Mouse (Mus musculus) liver, embryonic 13.5 days (tissue): ENCODE measurements around the gene Lime1. TPM values are rescaled to one million over a fixed set of nuclear protein-coding genes. Genes with fewer than 3 reads are reported as not detected.

ENCODE experiments used
- ATAC-seq: fragments of 200-750 bp; cut with Nextera tagmentation; 2 replicates; pipeline ENCODE4 v1.8.0; 2017; ENCODE audit warnings: low read depth, mild to moderate bottlenecking, moderate number of reproducible peaks, moderate library complexity
- DNase-seq: peaks from one replicate; pipeline ENCODE4 v3.0.0; 2022
- H3K27ac ChIP-seq: fragments of 300-500 bp; sonication (generic); 2 replicates; pipeline ENCODE4 v1.5.1; 2015; ENCODE audit warnings: moderate library complexity, mild to moderate bottlenecking, inconsistent platforms
- H3K27me3 ChIP-seq: fragments of 300-500 bp; sonication (generic); 2 replicates; pipeline ENCODE4 v1.6.1; 2015; ENCODE audit warnings: mild to moderate bottlenecking, inconsistent platforms
- H3K36me3 ChIP-seq: fragments of 300-500 bp; sonication (generic); 2 replicates; pipeline ENCODE4 v1.6.1; 2015; ENCODE audit warnings: mild to moderate bottlenecking, inconsistent platforms
- H3K4me1 ChIP-seq: fragments of 300-500 bp; sonication (generic); replicated peaks from 2 replicates; pipeline ENCODE4 v1.6.1; 2015; ENCODE audit warnings: inconsistent platforms
- H3K4me2 ChIP-seq: fragments of 300-500 bp; sonication (generic); 2 replicates; pipeline ENCODE4 v1.6.1; 2015; ENCODE audit warnings: inconsistent platforms, mild to moderate bottlenecking, moderate library complexity
- H3K4me3 ChIP-seq: fragments of 300-500 bp; sonication (generic); replicated peaks from 2 replicates; pipeline ENCODE4 v1.5.1; 2015; ENCODE audit warnings: mild to moderate bottlenecking, inconsistent platforms
- H3K9ac ChIP-seq: fragments of 300-500 bp; sonication (generic); 2 replicates; pipeline ENCODE4 v1.6.1; 2015; ENCODE audit warnings: mild to moderate bottlenecking, inconsistent platforms
- H3K9me3 ChIP-seq: fragments of 300-500 bp; sonication (generic); replicated peaks from 2 replicates; pipeline ENCODE4 v1.6.1; 2016; ENCODE audit warnings: inconsistent platforms
- WGBS: fragments of 180-500 bp; shearing (Covaris S2); methylation state at CpG from one replicate; pipeline ENCODE4 v1.1.7; 2015; ENCODE audit not compliant: insufficient replicate concordance; 5-methylcytosine and 5-hydroxymethylcytosine counted together
- polyA plus RNA-seq: library from polyadenylated mRNA; unstranded; fragments of >200 nt; fragmentation: Nextera tagmentation; extraction: Ambion mirVana; gene quantifications from 2 replicates; pipeline ENCODE4 v1.2.1, GENCODE M21; 2015

Lime1 gene
- polyA plus RNA-seq, 1 experiment from 2014 or later, result 5.1 TPM

DNA sequence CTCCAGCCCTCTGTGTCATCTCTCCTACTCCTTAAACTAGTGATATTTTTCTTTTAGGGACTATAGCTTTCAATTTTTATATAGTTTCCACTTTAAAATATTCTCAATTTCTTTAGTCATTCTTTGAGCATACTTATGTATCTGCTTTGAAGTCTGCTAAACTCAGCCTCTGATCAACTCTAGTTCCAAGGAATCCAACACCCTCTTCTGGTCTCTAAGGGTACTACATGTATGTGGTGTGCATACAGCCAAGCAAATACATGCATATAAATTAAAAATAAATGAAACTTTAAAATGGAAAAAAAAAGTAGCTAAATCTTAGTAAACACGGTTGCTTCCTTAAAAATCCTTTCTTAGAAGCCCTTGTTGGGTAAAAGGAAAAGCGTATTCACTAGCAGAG is 4.1 kb upstream of the Lime1 start:
- H3K36me3 ChIP-seq, result peaks cover 36% of the 10 kb centered on the region
- ATAC-seq (no peak), DNase-seq (no peak)
- no peak overlapping the region for H3K4me2 ChIP-seq
- no peak overlapping the region for H3K4me3 ChIP-seq
- WGBS, result 78% methylated on average over 2 of the region's 2 CpGs
- no peak overlapping the region for H3K27ac ChIP-seq
- H3K9me3 ChIP-seq, result no peaks in the 10 kb centered on the region
- H3K9ac ChIP-seq, result no peak overlapping the region
- peaks cover 30% of the 10 kb centered on the region for H3K4me1 ChIP-seq
- no peaks in the 10 kb centered on the region for H3K27me3 ChIP-seq

DNA sequence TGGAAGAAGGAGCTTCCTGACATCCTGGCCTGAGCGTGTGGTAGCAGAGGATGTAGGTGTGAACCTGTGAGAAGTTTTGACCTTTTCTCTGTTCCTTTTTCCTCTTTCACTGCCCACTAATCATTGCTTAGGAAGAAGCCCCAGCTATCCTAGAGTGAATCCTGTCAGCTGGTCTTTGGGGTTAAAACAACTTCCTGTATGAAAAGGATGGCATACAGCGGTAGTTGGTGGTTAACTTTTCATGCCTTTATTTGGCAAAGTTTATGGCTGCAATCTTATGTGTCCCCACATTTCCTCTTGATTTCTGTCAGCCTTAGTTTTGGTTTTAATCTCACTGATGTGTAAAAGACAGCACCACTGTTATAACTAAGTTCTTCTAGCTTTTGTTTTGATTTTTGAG is 2.6 kb upstream of the Lime1 start:
- DNase-seq (no peak), ATAC-seq (no peak)
- H3K36me3 ChIP-seq, result peaks cover 41% of the 10 kb centered on the region
- H3K27me3 ChIP-seq, result no peaks in the 10 kb centered on the region
- H3K4me2 ChIP-seq, result no peak overlapping the region
- no peak overlapping the region for H3K27ac ChIP-seq
- no peaks in the 10 kb centered on the region for H3K9me3 ChIP-seq
- WGBS, result 44% methylated on average over 2 of the region's 2 CpGs
- H3K4me1 ChIP-seq, result peaks cover 30% of the 10 kb centered on the region
- no peak overlapping the region for H3K4me3 ChIP-seq
- H3K9ac ChIP-seq, result no peak overlapping the region

DNA sequence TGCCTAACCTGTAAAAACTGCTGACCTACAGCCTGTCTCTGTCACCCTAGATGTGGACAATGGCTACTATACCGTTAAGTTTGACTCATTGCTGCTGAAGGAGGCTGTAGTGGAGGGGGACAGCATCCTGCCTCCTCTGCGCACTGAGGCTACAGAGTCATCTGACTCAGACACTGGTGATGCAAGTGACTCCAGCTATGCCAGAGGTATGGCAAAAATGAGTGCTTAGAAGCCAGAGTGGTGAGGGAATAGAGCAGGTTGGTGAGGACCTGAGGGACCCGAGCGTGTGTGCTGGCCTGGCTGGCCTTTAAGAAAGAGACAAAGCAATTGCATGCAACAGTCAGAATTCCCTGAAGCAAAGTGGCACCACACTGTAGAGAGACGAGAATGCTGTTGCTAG is 1.2 kb upstream of the Lime1 start:
- 81% methylated on average over 5 of the region's 5 CpGs for WGBS
- Histone ChIP-seq H3K27ac (no peak overlapping the region), H3K36me3 (peaks cover 56% of the 10 kb centered on the region)

DNA sequence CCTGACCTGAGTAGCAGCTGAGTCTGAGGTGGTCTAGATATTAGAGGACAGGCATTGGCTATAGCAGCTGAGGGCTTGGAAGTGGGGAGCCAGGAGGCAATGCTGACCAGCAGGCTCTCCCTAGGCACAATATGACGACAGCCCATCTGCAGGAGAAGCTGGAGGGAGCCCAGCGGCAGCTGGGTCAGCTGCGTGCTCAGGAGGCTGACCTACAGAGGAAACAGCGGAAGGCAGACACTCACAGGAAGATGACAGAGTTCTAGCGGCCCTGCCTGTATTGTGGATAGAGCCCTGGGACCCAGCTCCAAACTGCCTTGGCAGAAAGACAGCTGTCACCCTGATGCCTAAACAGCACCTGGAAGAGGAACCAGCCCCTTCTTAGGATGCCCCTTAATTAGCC is 373 bp downstream of the Lime1 start:
- no peak for ATAC-seq
- Histone ChIP-seq H3K4me2 (no peak overlapping the region), H3K27me3 (no peaks in the 10 kb centered on the region), H3K36me3 (peaks cover 69% of the 10 kb centered on the region), H3K9me3 (no peaks in the 10 kb centered on the region), H3K4me3 (no peak overlapping the region), H3K4me1 (peaks cover 15% of the 10 kb centered on the region), H3K9ac (no peak overlapping the region), H3K27ac (no peak overlapping the region)
- WGBS, result 87% methylated on average over 5 of the region's 5 CpGs
- DNase-seq, result no peak

More for the DNA sequence above, 1.2 kb upstream of the Lime1 start:
- ATAC-seq, result no peak
- H3K4me2 ChIP-seq, result no peak overlapping the region
- H3K9ac ChIP-seq, result no peak overlapping the region
- H3K4me3 ChIP-seq, result no peak overlapping the region
- H3K9me3 ChIP-seq, result no peaks in the 10 kb centered on the region
- peaks cover 22% of the 10 kb centered on the region for H3K4me1 ChIP-seq
- no peak for DNase-seq
- no peaks in the 10 kb centered on the region for H3K27me3 ChIP-seq

DNA sequence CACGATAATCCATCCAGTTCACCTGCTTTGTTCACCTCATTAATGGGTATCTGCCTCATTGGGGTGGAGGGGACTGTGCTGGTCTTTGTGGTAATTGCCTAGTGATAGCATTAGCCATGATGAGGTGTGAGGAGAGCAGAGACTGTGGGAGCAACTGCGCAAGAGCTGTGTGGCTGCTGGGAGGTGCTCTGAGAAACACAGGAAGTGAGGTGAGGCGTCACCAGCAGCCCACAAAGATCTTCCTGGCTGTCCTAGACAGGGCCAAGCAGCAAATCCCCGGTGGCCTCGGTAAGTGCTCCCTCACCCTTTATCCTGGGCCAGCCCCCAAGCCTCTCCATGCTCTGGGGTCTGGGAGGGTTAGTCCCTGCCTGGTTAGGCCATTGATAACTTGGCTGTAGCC is 1.2 kb downstream of the Lime1 start:
- H3K9ac ChIP-seq, result no peak overlapping the region
- no peak overlapping the region for H3K4me3 ChIP-seq
- H3K4me1 ChIP-seq, result peaks cover 15% of the 10 kb centered on the region
- H3K27ac ChIP-seq, result no peak overlapping the region
- 62% methylated on average over 5 of the region's 5 CpGs for WGBS
- H3K36me3 ChIP-seq, result peaks cover 76% of the 10 kb centered on the region
- no peaks in the 10 kb centered on the region for H3K9me3 ChIP-seq
- no peak overlapping the region for H3K4me2 ChIP-seq
- H3K27me3 ChIP-seq, result no peaks in the 10 kb centered on the region
- DNase-seq, result no peak
- no peak for ATAC-seq

DNA sequence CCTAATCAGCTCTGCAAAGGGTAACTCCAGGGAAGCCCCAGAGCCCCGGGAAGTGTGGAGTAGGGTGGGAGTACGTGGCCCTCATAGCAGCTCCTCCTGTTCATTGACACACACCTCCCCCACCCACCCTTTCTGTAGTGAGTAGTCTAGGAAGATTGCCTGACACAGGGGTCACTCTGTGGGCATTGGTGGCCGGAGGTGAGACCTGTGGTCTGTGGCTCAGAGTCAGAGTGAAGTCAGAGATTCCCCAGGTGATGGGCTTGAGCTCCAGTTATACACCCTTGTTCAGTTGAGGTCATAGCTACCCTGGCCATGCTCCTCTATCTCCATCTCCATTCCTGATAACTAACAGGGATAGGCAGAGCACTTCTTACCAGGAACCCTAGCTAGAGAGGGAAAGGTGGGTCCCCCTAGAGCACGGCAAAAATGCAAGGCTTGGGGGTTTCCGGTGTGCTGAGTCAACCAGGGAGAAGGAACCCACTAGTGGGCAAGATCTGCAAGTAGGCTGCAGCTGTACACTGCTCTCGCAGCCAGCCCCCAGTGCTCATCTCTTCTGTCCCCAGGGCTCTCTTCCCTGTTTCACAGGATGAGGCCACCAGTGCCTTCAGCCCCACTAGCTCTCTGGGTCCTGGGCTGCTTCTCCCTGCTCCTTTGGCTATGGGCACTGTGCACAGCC is 1.9 kb downstream of the Lime1 start:
- ATAC-seq (no peak), DNase-seq (no peak)
- peaks cover 82% of the 10 kb centered on the region for H3K36me3 ChIP-seq
- no peak overlapping the region for H3K4me2 ChIP-seq
- H3K27me3 ChIP-seq, result no peaks in the 10 kb centered on the region
- H3K27ac ChIP-seq, result no peak overlapping the region
- peaks cover 8% of the 10 kb centered on the region for H3K4me1 ChIP-seq
- no peak overlapping the region for H3K4me3 ChIP-seq
- H3K9ac ChIP-seq, result no peak overlapping the region
- no peaks in the 10 kb centered on the region for H3K9me3 ChIP-seq
- 72% methylated on average over 6 of the region's 6 CpGs for WGBS

DNA sequence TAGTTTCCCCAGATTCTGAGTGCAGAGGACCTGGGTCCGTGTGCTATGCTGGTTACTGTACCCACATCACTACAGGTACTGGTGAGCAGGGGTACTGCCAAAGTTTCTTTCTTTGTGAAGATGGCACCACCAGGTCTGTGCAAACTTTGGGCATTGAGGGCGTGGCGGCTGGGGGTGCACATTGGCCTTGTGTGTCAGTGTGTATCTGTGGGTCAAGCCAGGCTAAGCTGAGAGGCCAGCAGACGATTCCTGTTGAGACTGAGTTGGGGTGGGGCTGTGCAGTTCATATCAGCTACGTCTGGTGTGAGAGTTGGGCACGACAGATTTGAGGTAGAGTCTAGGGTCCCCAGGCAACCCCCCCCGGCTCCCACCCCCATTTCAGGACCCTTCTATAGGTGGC is 4.6 kb downstream of the Lime1 start:
- Histone ChIP-seq H3K36me3 (peaks cover 82% of the 10 kb centered on the region), H3K9ac (no peak overlapping the region), H3K27ac (no peak overlapping the region), H3K4me1 (no peaks in the 10 kb centered on the region), H3K4me3 (no peak overlapping the region), H3K9me3 (no peaks in the 10 kb centered on the region), H3K4me2 (no peak overlapping the region), H3K27me3 (no peaks in the 10 kb centered on the region)
- DNase-seq (no peak), ATAC-seq (no peak)
- WGBS, result 64% methylated on average over 7 of the region's 7 CpGs

DNA sequence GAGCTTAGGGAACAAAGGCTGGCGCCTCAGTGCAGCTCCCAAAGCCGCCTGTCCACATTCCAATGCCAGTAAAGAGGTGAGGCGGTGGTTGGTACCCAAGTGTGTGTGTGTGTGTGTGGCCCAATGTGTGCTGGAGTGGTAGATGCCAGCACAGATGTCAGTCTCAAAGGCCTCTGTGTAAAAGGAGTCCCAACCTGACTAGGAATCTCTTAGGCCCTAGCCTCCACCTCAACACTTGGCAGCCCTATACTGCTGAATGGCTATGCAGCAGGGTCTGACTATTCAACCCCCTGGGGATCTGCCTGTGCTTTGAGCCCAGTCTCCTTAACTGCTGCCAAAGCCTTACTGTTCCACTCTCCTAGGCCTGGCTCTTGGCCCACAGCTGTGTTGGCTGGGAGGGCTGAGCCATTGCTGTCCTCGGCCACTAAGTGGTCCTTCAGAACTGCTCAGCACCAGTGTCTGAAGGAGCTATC is 5.1 kb downstream of the Lime1 start:
- no peak overlapping the region for H3K4me2 ChIP-seq
- no peaks in the 10 kb centered on the region for H3K27me3 ChIP-seq
- no peak for ATAC-seq
- H3K36me3 ChIP-seq, result peaks cover 77% of the 10 kb centered on the region
- H3K9me3 ChIP-seq, result no peaks in the 10 kb centered on the region
- DNase-seq, result no peak
- no peak overlapping the region for H3K4me3 ChIP-seq
- 77% methylated on average over 4 of the region's 4 CpGs for WGBS
- H3K4me1 ChIP-seq, result no peaks in the 10 kb centered on the region
- no peak overlapping the region for H3K27ac ChIP-seq
- H3K9ac ChIP-seq, result no peak overlapping the region

DNA sequence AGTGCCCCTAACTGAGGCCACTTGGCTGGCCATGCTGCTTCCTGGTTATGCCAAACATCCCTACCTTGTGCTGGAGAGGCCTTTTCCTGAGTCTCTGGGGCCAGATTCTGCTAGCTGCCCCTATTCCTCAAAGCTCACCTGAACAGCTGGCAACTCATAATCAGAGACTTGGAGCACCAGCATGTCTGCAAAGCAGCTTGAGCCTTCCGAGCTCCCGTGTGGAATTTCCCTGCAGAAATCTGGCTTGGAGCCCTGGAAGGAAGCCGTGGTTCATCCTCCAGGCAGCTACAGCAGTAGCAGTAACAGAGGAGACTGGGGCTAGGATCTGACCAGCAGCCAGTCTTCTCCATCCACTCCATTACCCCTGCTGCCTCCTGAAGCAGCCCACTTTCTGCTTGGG is 6.0 kb downstream of the Lime1 start:
- WGBS, result 74% methylated on average over 3 of the region's 3 CpGs
- Histone ChIP-seq H3K27me3 (no peaks in the 10 kb centered on the region), H3K36me3 (peaks cover 76% of the 10 kb centered on the region), H3K9me3 (no peaks in the 10 kb centered on the region), H3K4me1 (no peaks in the 10 kb centered on the region), H3K4me3 (no peak overlapping the region), H3K27ac (no peak overlapping the region), H3K4me2 (no peak overlapping the region), H3K9ac (no peak overlapping the region)
- DNase-seq (no peak), ATAC-seq (no peak)

DNA sequence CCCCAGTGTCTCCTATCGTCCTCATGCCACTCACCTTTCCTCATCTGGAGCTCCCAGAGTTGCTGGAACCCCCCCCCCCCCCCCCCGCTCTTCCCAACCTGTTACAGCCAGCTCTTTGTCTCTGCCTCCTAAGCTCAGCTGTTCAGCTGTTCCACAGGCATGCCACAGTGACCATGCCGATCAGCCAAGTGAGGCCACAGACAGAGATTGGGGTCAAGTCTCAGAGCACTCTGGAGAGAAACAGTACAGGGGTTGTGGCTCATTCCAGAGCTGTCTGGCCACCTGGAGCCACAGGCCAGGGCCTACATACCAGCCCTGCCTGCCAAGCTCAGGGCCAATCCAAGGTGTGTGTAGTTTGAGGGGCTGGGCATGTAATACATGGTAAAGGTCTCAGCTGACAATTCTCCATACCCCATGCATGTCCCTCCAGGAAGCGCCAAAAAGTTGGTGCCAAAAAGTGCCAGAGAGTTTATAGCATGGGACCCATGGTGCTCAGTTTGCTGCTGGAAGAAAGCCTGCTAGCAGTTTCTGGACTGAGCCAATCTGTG is 6.9 kb downstream of the Lime1 start:
- no peak for DNase-seq
- 75% methylated on average over 3 of the region's 4 CpGs for WGBS
- peaks cover 75% of the 10 kb centered on the region for H3K36me3 ChIP-seq
- no peak overlapping the region for H3K9ac ChIP-seq
- no peak overlapping the region for H3K4me2 ChIP-seq
- no peak for ATAC-seq
- H3K4me1 ChIP-seq, result no peaks in the 10 kb centered on the region
- H3K4me3 ChIP-seq, result no peak overlapping the region
- no peaks in the 10 kb centered on the region for H3K27me3 ChIP-seq
- no peaks in the 10 kb centered on the region for H3K9me3 ChIP-seq
- no peak overlapping the region for H3K27ac ChIP-seq

DNA sequence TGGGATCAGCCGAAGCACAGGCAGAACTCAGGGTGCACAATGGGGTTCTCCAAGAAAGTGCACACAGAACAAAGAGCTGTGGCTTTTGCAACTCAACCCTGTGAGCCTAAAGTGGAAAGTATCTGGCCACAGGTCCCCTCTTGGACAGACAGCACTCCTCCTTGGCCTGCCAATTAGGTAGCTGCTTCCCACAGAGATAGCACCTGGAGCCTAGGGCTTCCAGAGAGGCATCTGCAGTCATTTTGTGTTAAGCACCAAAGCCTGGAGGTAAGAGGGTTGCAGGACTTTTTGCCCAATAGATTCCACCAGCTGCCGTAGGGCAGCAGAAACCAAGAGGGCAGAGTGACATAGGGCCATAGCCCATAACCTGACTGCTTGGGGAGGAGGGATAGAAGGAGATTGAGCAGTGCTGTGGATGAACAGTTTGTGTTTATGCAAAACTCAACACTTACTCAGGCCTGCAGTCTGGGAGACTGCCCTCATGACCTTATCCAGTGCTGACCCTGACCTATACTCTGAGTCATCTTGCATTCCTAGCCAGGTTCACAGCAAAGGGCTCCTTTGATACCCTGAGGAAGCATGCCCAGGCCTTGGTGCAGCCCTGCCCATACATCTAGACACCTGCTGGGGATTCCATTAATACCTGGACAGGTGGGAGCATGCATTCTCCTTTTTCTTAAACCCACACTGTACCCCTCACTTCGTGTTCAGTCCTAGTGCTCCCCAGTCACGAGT is 10.4 kb downstream of the Lime1 start:
- no peak overlapping the region for H3K9ac ChIP-seq
- H3K4me1 ChIP-seq, result no peaks in the 10 kb centered on the region
- H3K27me3 ChIP-seq, result no peaks in the 10 kb centered on the region
- H3K36me3 ChIP-seq, result peaks cover 72% of the 10 kb centered on the region
- no peak overlapping the region for H3K4me2 ChIP-seq
- ATAC-seq, result no peak
- WGBS, result 69% methylated on average over 4 of the region's 4 CpGs
- H3K4me3 ChIP-seq, result no peak overlapping the region
- H3K9me3 ChIP-seq, result no peaks in the 10 kb centered on the region
- no peak for DNase-seq
- H3K27ac ChIP-seq, result no peak overlapping the region
